Mouse (Mus musculus) kidney, postnatal 0 days (tissue): ENCODE data around the gene Wee1. TPM values are rescaled to one million over a fixed set of nuclear protein-coding genes. Genes with fewer than 3 reads are reported as not detected.
A peak's percentile ranks its signal among the peaks of the same experiment; 100 is the strongest.

Source experiments
- ATAC-seq: fragments of 200-750 bp; cut with Nextera tagmentation; replicated peaks from 2 replicates; pipeline ENCODE4 v1.8.0; 2017; ENCODE audit warnings: low read depth, moderate number of reproducible peaks, moderate TSS enrichment, moderate library complexity; ENCODE audit not compliant: low FRiP score
- DNase-seq: peaks from one replicate; pipeline ENCODE4 v3.0.0-alpha.2; 2016; ENCODE audit warnings: low spot score
- H3K27ac ChIP-seq: fragments of 300-500 bp; sonication (generic); 2 replicates; pipeline ENCODE4 v1.5.1; 2014; ENCODE audit warnings: mild to moderate bottlenecking
- H3K27me3 ChIP-seq: fragments of 300-500 bp; sonication (generic); 2 replicates; pipeline ENCODE4 v1.6.1; 2014; ENCODE audit warnings: low read length, mixed read lengths; ENCODE audit not compliant: insufficient read depth
- H3K36me3 ChIP-seq: fragments of 300-500 bp; sonication (generic); 2 replicates; pipeline ENCODE4 v1.6.1; 2014; ENCODE audit warnings: low read length, mixed read lengths; ENCODE audit not compliant: insufficient read depth
- H3K4me1 ChIP-seq: fragments of 300-500 bp; sonication (generic); replicated peaks from 2 replicates; pipeline ENCODE4 v1.6.1; 2014; ENCODE audit warnings: antibody characterized with exemption, low read length, mixed read lengths; ENCODE audit not compliant: insufficient read depth
- H3K4me2 ChIP-seq: fragments of 300-500 bp; sonication (generic); 2 replicates; pipeline ENCODE4 v1.6.1; 2014; ENCODE audit warnings: mild to moderate bottlenecking, low read length, moderate library complexity, mixed read lengths
- H3K4me3 ChIP-seq: fragments of 300-500 bp; sonication (generic); replicated peaks from 2 replicates; pipeline ENCODE4 v1.5.1; 2014; ENCODE audit warnings: low read depth, low read length
- H3K9ac ChIP-seq: fragments of 300-500 bp; sonication (generic); 2 replicates; pipeline ENCODE4 v1.6.1; 2014; ENCODE audit warnings: low read depth, low read length
- H3K9me3 ChIP-seq: fragments of 300-500 bp; sonication (generic); replicated peaks from 2 replicates; pipeline ENCODE4 v1.6.1; 2016; ENCODE audit warnings: low read length, inconsistent platforms, mixed read lengths
- CTCF ChIP-seq: IDR thresholded peaks from 2 replicates; pipeline ENCODE4 v1.5.1; 2016; ENCODE audit warnings: antibody characterized with exemption, low read depth, mild to moderate bottlenecking, moderate library complexity
- WGBS: fragments of 180-500 bp; shearing (Covaris S2); extraction: QIAGEN DNeasy Blood & Tissue Kit; methylation state at CpG from one replicate; pipeline ENCODE4 v1.1.7; 2014; 5-methylcytosine and 5-hydroxymethylcytosine counted together
- polyA plus RNA-seq: library from polyadenylated mRNA; unstranded; fragments of >200 nt; fragmentation: Nextera tagmentation; extraction: Ambion mirVana; gene quantifications from 2 replicates; pipeline ENCODE4 v1.2.1, GENCODE M21; 2015

The Wee1 gene
- polyA plus RNA-seq, 1 experiment from 2014 or later: 16.9 TPM

- Histone ChIP-seq H3K4me1 (no peaks in the 10 kb centered on the region), H3K9me3 (no peaks in the 10 kb centered on the region), H3K9ac (no peak overlapping the region), H3K4me2 (no peak overlapping the region), H3K27me3 (no peaks in the 10 kb centered on the region), H3K4me3 (no peak overlapping the region), H3K36me3 (peaks cover 34% of the 10 kb centered on the region), H3K27ac (no peak overlapping the region)
- WGBS: 91% methylated on average over 5 of the region's 5 CpGs
- TF ChIP-seq CTCF: no peak
- DNase-seq (no peak), ATAC-seq (no peak)
Observed at GRCm38 (mm10) chr7:110133988-110134387, 12.1 kb downstream of the Wee1 start.

GRCm38 (mm10) chr7:110138538-110138937 is 16.7 kb downstream of the Wee1 start:
- WGBS: 90% methylated on average over 2 of the region's 2 CpGs
- ATAC-seq (no peak), DNase-seq (no peak)
- H3K27ac ChIP-seq: no peak overlapping the region
- H3K36me3 ChIP-seq: peaks cover 63% of the 10 kb centered on the region
- no peak overlapping the region for H3K4me2 ChIP-seq
- H3K4me1 ChIP-seq: no peaks in the 10 kb centered on the region
- H3K4me3 ChIP-seq: no peak overlapping the region
- H3K9ac ChIP-seq: no peak overlapping the region
- no peaks in the 10 kb centered on the region for H3K9me3 ChIP-seq
- TF ChIP-seq CTCF: peak; percentile 41; the same call in 1 of the 2 replicates
- no peaks in the 10 kb centered on the region for H3K27me3 ChIP-seq

GRCm38 (mm10) chr7:110143863-110144262 is 22.0 kb downstream of the Wee1 start:
- H3K36me3 ChIP-seq: peaks cover 33% of the 10 kb centered on the region
- no peak for ATAC-seq
- 84% methylated on average over 1 of the region's 1 CpGs for WGBS
- no peaks in the 10 kb centered on the region for H3K27me3 ChIP-seq
- no peak overlapping the region for H3K4me3 ChIP-seq
- no peaks in the 10 kb centered on the region for H3K9me3 ChIP-seq
- no peak overlapping the region for H3K27ac ChIP-seq
- H3K4me2 ChIP-seq: no peak overlapping the region
- H3K9ac ChIP-seq: no peak overlapping the region
- no peak for DNase-seq
- no peaks in the 10 kb centered on the region for H3K4me1 ChIP-seq
- TF ChIP-seq CTCF: no peak

- WGBS: 86% methylated on average over 5 of the region's 5 CpGs
Observed at GRCm38 (mm10) chr7:110152891-110153290, 31.0 kb downstream of the Wee1 start.

GRCm38 (mm10) chr7:110156712-110157260 is 34.9 kb downstream of the Wee1 start:
- no peaks in the 10 kb centered on the region for H3K36me3 ChIP-seq
- no peaks in the 10 kb centered on the region for H3K27me3 ChIP-seq
- no peaks in the 10 kb centered on the region for H3K9me3 ChIP-seq
- peak overlapping the region; percentile 54 for H3K27ac ChIP-seq
- ATAC-seq (no peak; the same call in 1 of the 2 replicates), DNase-seq (no peak)
- 43% methylated on average over 4 of the region's 4 CpGs for WGBS
- no peak overlapping the region for H3K9ac ChIP-seq
- H3K4me2 ChIP-seq: no peak overlapping the region
- no peak for TF ChIP-seq CTCF
- no peaks in the 10 kb centered on the region for H3K4me1 ChIP-seq
- no peak overlapping the region for H3K4me3 ChIP-seq

More at GRCm38 (mm10) chr7:110152891-110153290, 31.0 kb downstream of the Wee1 start:
- Histone ChIP-seq H3K4me2 (no peak overlapping the region), H3K36me3 (no peaks in the 10 kb centered on the region), H3K9me3 (no peaks in the 10 kb centered on the region), H3K9ac (no peak overlapping the region), H3K27me3 (no peaks in the 10 kb centered on the region), H3K27ac (no peak overlapping the region), H3K4me1 (no peaks in the 10 kb centered on the region), H3K4me3 (no peak overlapping the region)
- no peak for TF ChIP-seq CTCF
- no peak for DNase-seq
- no peak for ATAC-seq

- Histone ChIP-seq H3K4me3 (no peak overlapping the region), H3K27ac (peak overlapping the region; percentile 54), H3K36me3 (no peaks in the 10 kb centered on the region), H3K9ac (no peak overlapping the region), H3K4me1 (no peaks in the 10 kb centered on the region), H3K9me3 (no peaks in the 10 kb centered on the region), H3K4me2 (no peak overlapping the region), H3K27me3 (no peaks in the 10 kb centered on the region)
- ATAC-seq: peak; percentile 50; the same call in 1 of the 2 replicates
- peak; percentile 70 for DNase-seq
- WGBS: 28% methylated on average over 7 of the region's 7 CpGs
- TF ChIP-seq CTCF: no peak
Observed at GRCm38 (mm10) chr7:110157261-110157910, 35.5 kb downstream of the Wee1 start.
